Mouse (Mus musculus) ES-Bruce4 (cell line): ENCODE results near the gene Rasa3.

Source experiments
- CTCF ChIP-seq: IDR thresholded peaks from one replicate; pipeline ENCODE4 v1.8.1; 2011; ENCODE audit warnings: low read depth, low read length
- POLR2A ChIP-seq: IDR thresholded peaks from one replicate; pipeline ENCODE4 v1.8.1; 2011; ENCODE audit warnings: low read length; ENCODE audit not compliant: insufficient read depth

DNA sequence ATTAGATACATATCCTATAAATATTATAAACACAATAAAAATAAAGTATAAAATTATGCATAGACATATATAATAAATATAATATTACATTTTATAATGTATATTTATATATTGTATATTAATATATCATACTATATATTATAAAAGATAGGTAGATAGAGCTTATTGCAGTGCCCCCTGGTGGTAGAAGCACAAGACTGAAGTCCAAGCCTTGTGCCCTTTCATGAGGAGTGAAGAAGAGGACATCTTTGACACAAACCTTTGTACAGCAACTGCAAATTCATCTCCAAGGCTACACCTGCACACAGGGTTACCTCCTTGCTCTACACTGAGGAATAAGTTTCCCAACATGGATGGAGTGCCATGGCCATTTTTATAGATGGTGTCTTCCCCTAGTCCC lies 48.3 kb upstream of the Rasa3 start:
- TF ChIP-seq CTCF (no peak), POLR2A (no peak)
